In genomic region chr7:98801086-98801485, GRCm38 (mm10) we compare ENCODE assay signal across 11 mouse cellular contexts. TPM values are rescaled to one million over a fixed set of nuclear protein-coding genes. Genes with fewer than 3 reads are reported as not detected.
DNase-seq lines count a peak whose midpoint lies in the region; ATAC-seq and TF ChIP-seq lines count a peak whose summit lies in the region.
"Had no signal": no experiment of that assay in that cellular context is flagged by ENCODE, and none has a peak within 500 bp of the region (broad histone marks: within the 10 kb centered on the region; RNA-seq: fewer than 3 reads in every experiment).

No protein-coding gene starts in this region.

- no peak overlapping the region for H3K27ac ChIP-seq in limb, embryonic 14.5 days (replicated peaks; ENCODE audit: low read depth, low read length)
- H3K27ac ChIP-seq in limb, embryonic 10.5 days, result no peak overlapping the region
- 0 out of 2 replicates have a peak overlapping the region, but pooled peaks have one; percentile 5 for H3K27ac ChIP-seq in macrophage
- H3K27ac ChIP-seq: limb, embryonic 15.5 days; neural tube, embryonic 13.5 days had no signal

- H3K4me3 ChIP-seq in limb, embryonic 14.5 days (replicated peaks; ENCODE audit: low read length), result no peak overlapping the region
- H3K4me3 ChIP-seq in limb, embryonic 10.5 days, result no peak overlapping the region
- no peak overlapping the region for H3K4me3 ChIP-seq in macrophage (ENCODE audit: inconsistent target)
- H3K4me3 ChIP-seq: limb, embryonic 15.5 days; megakaryocyte, embryonic 14.5 days; neural tube, embryonic 13.5 days had no signal

- 59% methylated on average over 7 of the region's 7 CpGs for WGBS in limb, embryonic 14.5 days
- WGBS in limb, embryonic 10.5 days, result 79% methylated on average over 7 of the region's 7 CpGs
- 58% methylated on average over 7 of the region's 7 CpGs for WGBS in macrophage (ENCODE audit: missing documents)

- peaks cover 27% of the 10 kb centered on the region for H3K4me1 ChIP-seq in limb, embryonic 14.5 days (ENCODE audit: control insufficient read depth, insufficient read depth, low read length)
- H3K4me1 ChIP-seq in limb, embryonic 10.5 days, result peaks cover 34% of the 10 kb centered on the region

- no peaks in the 10 kb centered on the region for H3K9me3 ChIP-seq in limb, embryonic 14.5 days (ENCODE audit: control insufficient read depth, low read length)
- no peaks in the 10 kb centered on the region for H3K9me3 ChIP-seq in limb, embryonic 10.5 days (replicated peaks)
- H3K9me3 ChIP-seq: limb, embryonic 15.5 days; neural tube, embryonic 13.5 days had no signal

- no peak overlapping the region for H3K9ac ChIP-seq in limb, embryonic 14.5 days (ENCODE audit: low read depth, low read length, severe bottlenecking)
- H3K9ac ChIP-seq: limb, embryonic 15.5 days; neural tube, embryonic 13.5 days had no signal

- H3K4me2 ChIP-seq in limb, embryonic 14.5 days (replicated peaks; ENCODE audit: low read depth, low read length, severe bottlenecking), result no peak overlapping the region
- H3K4me2 ChIP-seq: limb, embryonic 15.5 days; neural tube, embryonic 13.5 days had no signal

- DNase-seq in limb, embryonic 14.5 days (ENCODE audit: low spot score), result peak; percentile 65
- DNase-seq in limb, embryonic 10.5 days (ENCODE audit: low spot score), result no peak
- peak; percentile 35 for DNase-seq in ZHBTc4 (ENCODE audit: low read depth, low spot score)
- DNase-seq in gastrocnemius, postnatal 10 days, result peak; percentile 47
- DNase-seq in left cerebral cortex, postnatal 4 days, result no peak
- no peak for DNase-seq in natural killer cell, adult 2 months (ENCODE audit: low spot score in 2 of 2)

- H3K27me3 ChIP-seq in limb, embryonic 14.5 days (ENCODE audit: control insufficient read depth, insufficient read depth, low read length), result no peaks in the 10 kb centered on the region
- peaks cover 84% of the 10 kb centered on the region for H3K27me3 ChIP-seq in limb, embryonic 10.5 days (ENCODE audit: low read depth, poor library complexity, severe bottlenecking)
- H3K27me3 ChIP-seq: limb, embryonic 15.5 days; neural tube, embryonic 13.5 days had no signal

- intact Hi-C loops in left cerebral cortex, postnatal 4 days (cut with DNase I), result no loop called here

- no peaks in the 10 kb centered on the region for H3K79me2 ChIP-seq in macrophage (ENCODE audit: inconsistent target)

- H3K36me3 ChIP-seq in limb, embryonic 14.5 days (ENCODE audit: control insufficient read depth, insufficient read depth, low read length), result no peaks in the 10 kb centered on the region
- H3K36me3 ChIP-seq in limb, embryonic 10.5 days, result no peaks in the 10 kb centered on the region
- no peaks in the 10 kb centered on the region for H3K36me3 ChIP-seq in macrophage (ENCODE audit: inconsistent target)
- H3K36me3 ChIP-seq: limb, embryonic 15.5 days; neural tube, embryonic 13.5 days had no signal

- no peak for TF ChIP-seq POLR2A in limb, embryonic 14.5 days (IDR thresholded peaks at IDR 0.05; ENCODE audit: borderline replicate concordance, extremely low read depth, insufficient read depth, insufficient read length)

- ATAC-seq in limb, embryonic 14.5 days (ENCODE audit: low FRiP score, low read depth), result no peak; the same call in 1 of the 2 replicates
- ATAC-seq in inflammation-experienced regulatory T-cells, adult 6 months, result no peak

RNA-seq across cellular contexts. Expression of gene Wnt11, which starts 33.8 kb away (rescaled TPM):
- 115 and 178 TPM in 2 replicates for polyA plus RNA-seq in limb, embryonic 14.5 days (2012; rRNA removed)
- polyA plus RNA-seq in limb, embryonic 14.5 days (2014; fragmentation: Nextera tagmentation; extraction: Ambion mirVana), result 39.1 and 40.1 TPM in 2 replicates
- polyA plus RNA-seq in limb, embryonic 10.5 days (2016; fragmentation: Nextera tagmentation; extraction: Ambion mirVana), result 10.3 and 19.3 TPM in 2 replicates
- 10 to 100 TPM; 10.5 to 12.8 TPM for total RNA-seq in gastrocnemius, postnatal 10 days (2021)
- total RNA-seq in macrophage (2018; cell fraction: chromatin; rRNA removed), result not detected
- under 1 TPM in 10 of 26 experiments, not detected in 16; 0.09 to 0.26 (median 0.15) TPM for total RNA-seq in macrophage (2018; cell fraction: cytosol; rRNA removed)
- under 1 TPM in 4 of 26 experiments, not detected in 22; 0.13 to 0.41 (median 0.37) TPM for total RNA-seq in macrophage (2018; cell fraction: nucleus; rRNA removed)
- polyA plus RNA-seq in macrophage (2018), result not detected in 3 replicates
- polyA plus RNA-seq in inflammation-experienced regulatory T-cells, adult 6 months (2017; shearing (Covaris generic)), result not detected
- under 1 TPM; 0.81 to 0.84 TPM for total RNA-seq in left cerebral cortex, postnatal 4 days (2021)

Comparison
In these comparisons a context has a peak if more than half of its experiments do, and no peak if none do; other contexts are left out.
1. DNase-seq: peak in limb, embryonic 14.5 days (single experiment), ZHBTc4 (single experiment) and gastrocnemius, postnatal 10 days (single experiment); none in limb, embryonic 10.5 days (single experiment), left cerebral cortex, postnatal 4 days (single experiment) and natural killer cell, adult 2 months (0 of 2).
2. RNA of gene Wnt11, which starts 33.8 kb away (polyA plus RNA-seq): 39.1 to 178 TPM in limb, embryonic 14.5 days and 10.3 to 19.3 TPM in limb, embryonic 10.5 days; not detected in macrophage and not detected in inflammation-experienced regulatory T-cells, adult 6 months; every median in the first group is over 10 times any median in the second.